Mouse (Mus musculus): ENCODE results near the gene Focad.

DNA sequence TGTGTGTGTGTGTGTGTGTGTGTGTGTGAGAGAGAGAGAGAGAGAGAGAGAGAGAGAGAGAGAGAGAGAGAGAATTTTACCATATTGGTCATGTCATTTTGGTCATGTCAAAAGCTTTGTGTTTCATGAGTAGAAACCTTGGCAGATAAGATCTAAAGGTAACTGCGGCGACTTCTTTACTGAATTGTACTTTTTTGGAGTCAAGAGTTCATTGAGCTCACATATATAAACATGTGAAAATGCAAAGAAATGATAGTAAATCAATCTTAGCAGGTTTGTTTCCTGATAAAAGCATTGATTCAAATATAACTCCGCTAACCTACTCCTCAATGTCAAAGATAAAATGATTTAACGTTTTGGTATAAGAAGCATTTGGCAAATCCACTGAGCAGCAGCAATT, 49.3 kb upstream of the Focad start:
- TF ChIP-seq CTCF (IDR thresholded peaks at IDR 0.05; ENCODE audit: control insufficient read depth, insufficient read depth, low read length) (no peak), POLR2A (IDR thresholded peaks at IDR 0.05; ENCODE audit: borderline replicate concordance, control insufficient read depth, low read depth, low read length) (no peak)
